Mouse (Mus musculus) spleen, adult 10 weeks (tissue): ENCODE measurements around the gene Gm5460. TPM values are rescaled to one million over a fixed set of nuclear protein-coding genes. Genes with fewer than 3 reads are reported as not detected.

Source experiments
- polyA plus RNA-seq: library from polyadenylated mRNA; stranded (reverse); fragments of 350-450 nt; fragmentation: Illumina TruSeq; extraction: RNeasy Lipid Tissue Mini Kit (QIAGEN cat#74804); gene quantifications from one replicate; pipeline ENCODE4 v1.2.3, GENCODE M21; 2015; ENCODE audit warnings: low replicate concordance; ENCODE audit not compliant: insufficient read depth

Gene Gm5460
- polyA plus RNA-seq = not detected

DNA sequence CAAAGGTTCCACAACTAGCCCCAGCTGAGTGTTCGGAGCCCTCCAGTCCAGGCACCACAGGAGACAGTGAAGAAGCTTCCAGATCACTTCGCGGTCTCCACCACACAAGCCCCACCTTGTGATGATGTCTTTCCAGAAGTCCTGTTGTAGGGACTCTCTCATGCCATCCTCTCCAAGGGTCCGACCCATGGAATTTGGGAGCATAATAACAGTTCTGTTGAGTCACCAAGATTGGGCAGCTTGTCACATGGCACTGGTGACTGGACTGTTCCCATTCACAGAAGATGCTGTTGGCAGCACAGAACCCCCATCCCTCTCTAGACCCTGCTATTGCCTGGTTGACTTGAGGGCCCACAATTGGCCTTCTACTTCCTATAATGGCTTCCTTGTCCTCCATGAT is at the start of gene Gm5460:
TSS of gene Gm5460 (plus strand) at position 378 of the 400 bp plus-strand sequence.

DNA sequence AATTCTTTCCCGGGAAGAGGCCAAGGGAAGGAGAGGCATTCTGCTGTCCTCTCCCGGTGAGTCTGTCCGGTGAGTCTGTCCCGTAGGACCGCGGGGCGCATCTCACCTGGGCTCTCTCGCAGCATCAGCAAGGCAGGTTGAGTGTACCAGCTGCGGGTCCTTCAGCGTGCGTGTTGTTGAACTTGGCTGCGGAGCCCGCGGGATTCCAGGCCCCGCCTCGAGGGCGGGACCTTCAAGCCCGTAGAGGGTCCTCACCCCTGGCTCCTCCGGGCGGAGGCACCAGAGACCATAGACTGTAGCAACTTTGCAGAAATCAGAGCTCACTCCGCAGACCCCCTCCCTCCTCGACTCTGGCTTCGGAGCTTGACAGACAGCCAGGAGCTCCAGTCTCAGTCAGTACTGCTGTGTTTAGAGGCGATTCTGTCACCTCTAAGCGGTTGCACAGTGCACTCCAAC is 37.9 kb upstream of the Gm5460 start, which contains the start of gene Zfp488:
TSS of gene Zfp488 (minus strand) at position 161 of the 456 bp plus-strand sequence.

DNA sequence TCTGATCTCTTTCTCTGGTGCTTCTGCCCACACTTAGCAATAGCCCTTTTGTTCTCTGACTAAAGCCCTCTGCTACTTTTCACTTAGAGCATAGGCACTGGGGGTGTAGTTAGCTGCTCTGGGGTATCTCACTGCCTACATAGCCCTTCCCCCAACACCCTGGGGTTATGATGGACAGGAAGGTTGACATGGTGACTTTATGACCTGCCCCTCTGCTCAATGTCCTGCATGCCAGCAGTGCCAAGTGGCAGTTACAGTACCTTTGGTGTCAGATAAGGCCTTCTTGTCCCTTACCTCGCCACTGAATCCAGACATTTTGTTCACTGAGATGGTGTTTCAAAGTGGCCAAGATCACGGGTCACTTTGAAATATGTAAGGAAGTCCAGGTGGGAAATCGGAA is 1.5 kb upstream of the Gm5460 start, which contains the start of gene Gm30083:
TSS of gene Gm30083 (minus strand) at position 120 of the 400 bp plus-strand sequence.

DNA sequence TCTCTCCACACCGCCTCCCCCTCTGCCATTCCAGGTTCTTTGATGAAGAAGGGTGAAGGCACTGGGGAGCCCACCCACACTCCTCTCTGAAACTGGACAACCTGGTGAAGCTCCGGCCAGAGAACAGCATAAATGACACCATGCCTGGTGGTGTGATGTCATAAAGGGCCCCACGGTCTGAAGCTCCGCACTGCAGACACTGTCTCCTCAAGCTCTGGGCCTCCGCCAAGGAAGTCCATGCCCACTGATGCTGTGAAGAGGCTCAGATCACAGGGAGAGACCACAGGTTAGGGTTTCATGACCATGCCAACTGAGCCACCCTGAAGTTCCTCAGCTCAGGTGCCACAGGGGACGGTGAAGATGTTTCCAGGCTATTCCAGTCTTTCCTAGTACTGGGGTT is 36.0 kb downstream of the Gm5460 start, which contains the start of gene Antxrl:
TSS of gene Antxrl (plus strand) at position 192 of the 400 bp plus-strand sequence.

DNA sequence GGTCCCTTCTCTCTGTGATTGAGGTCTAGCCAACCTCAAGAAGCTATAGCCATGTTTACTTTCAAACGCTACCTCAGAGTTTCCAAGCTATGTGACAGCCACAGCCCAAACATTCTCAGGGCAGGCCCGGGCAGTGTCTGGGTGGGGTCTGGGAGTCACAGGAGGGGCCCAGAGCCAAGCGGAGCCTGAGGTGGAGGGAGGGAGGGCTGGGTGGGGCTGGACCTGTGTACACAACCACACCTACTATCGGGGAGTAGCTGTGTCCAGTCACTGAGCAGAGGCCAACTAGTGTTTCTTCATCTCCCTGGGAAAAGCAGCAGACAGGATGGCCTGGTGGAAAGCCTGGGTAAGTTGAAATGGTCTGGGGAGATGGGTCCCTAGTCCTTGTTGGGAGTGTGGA is 69.2 kb downstream of the Gm5460 start, which contains the start of gene Anxa8:
TSS of gene Anxa8 (plus strand) at position 251 of the 400 bp plus-strand sequence.

Other genes starting within 250 kb of the Gm5460 start
- gene Gdf10, start 93.2 kb upstream of the Gm5460 start, polyA plus RNA-seq = 6.9 TPM
- 0.07 TPM for gene Gdf2, start 75.7 kb upstream of the Gm5460 start, polyA plus RNA-seq
- gene Rbp3, start 62.8 kb upstream of the Gm5460 start, polyA plus RNA-seq = not detected
- 0.06 TPM for gene Zfp488, start 38.0 kb upstream of the Gm5460 start, polyA plus RNA-seq
- not detected for gene Gm30083, start 1.6 kb upstream of the Gm5460 start, polyA plus RNA-seq
- not detected for gene Antxrl, start 35.9 kb downstream of the Gm5460 start, polyA plus RNA-seq
- 0.48 TPM for gene Anxa8, start 69.2 kb downstream of the Gm5460 start, polyA plus RNA-seq
- not detected for gene A630023A22Rik, start 86.0 kb downstream of the Gm5460 start, polyA plus RNA-seq
- gene Npy4r, start 135.7 kb downstream of the Gm5460 start, polyA plus RNA-seq = not detected
- 0.14 TPM for gene Gprin2, start 184.9 kb downstream of the Gm5460 start, polyA plus RNA-seq
- 3.2 TPM for gene Syt15, start 202.8 kb downstream of the Gm5460 start, polyA plus RNA-seq